Mouse (Mus musculus) C2C12 (cell line): Measurements from ENCODE around the gene Tas2r137.

ENCODE experiments used
- CEBPB ChIP-seq: IDR thresholded peaks from one replicate; pipeline ENCODE4 v1.6.1; 2011; ENCODE audit warnings: low read depth, mild to moderate bottlenecking, control low read depth, moderate library complexity
- CTCF ChIP-seq: IDR thresholded peaks from one replicate; pipeline ENCODE4 v1.5.1; 2011; ENCODE audit not compliant: control insufficient read depth, insufficient read depth, insufficient read length
- MAX ChIP-seq: IDR thresholded peaks from one replicate; pipeline ENCODE4 v1.6.1; 2011; ENCODE audit warnings: mild to moderate bottlenecking, control low read depth
- MYOD1 ChIP-seq: IDR thresholded peaks from one replicate; pipeline ENCODE4 v1.6.1; 2011; ENCODE audit warnings: low read depth; ENCODE audit not compliant: control insufficient read depth, insufficient read length
- MYOG ChIP-seq: IDR thresholded peaks from one replicate; pipeline ENCODE4 v1.6.1; 2011; ENCODE audit not compliant: control insufficient read depth, insufficient read length; ENCODE audit errors: extremely low read depth
- USF1 ChIP-seq: IDR thresholded peaks from one replicate; pipeline ENCODE4 v1.6.1; 2011; ENCODE audit warnings: low read depth, mild to moderate bottlenecking, control low read depth, moderate library complexity

GRCm38 (mm10) chr6:40443281-40443928, 47.6 kb upstream of the Tas2r137 start:
- TF ChIP-seq MYOD1 (no peak), CTCF (no peak), MAX (no peak), CEBPB (no peak), USF1 (no peak), MYOG (no peak)
